Mouse (Mus musculus) liver (tissue): Measurements from ENCODE around the gene Chka.

Experiments used
- DNase-seq: peaks from one replicate; pipeline ENCODE4 v3.0.0-alpha.2; 2020; ENCODE audit warnings: mixed read lengths

Chka gene

DNA sequence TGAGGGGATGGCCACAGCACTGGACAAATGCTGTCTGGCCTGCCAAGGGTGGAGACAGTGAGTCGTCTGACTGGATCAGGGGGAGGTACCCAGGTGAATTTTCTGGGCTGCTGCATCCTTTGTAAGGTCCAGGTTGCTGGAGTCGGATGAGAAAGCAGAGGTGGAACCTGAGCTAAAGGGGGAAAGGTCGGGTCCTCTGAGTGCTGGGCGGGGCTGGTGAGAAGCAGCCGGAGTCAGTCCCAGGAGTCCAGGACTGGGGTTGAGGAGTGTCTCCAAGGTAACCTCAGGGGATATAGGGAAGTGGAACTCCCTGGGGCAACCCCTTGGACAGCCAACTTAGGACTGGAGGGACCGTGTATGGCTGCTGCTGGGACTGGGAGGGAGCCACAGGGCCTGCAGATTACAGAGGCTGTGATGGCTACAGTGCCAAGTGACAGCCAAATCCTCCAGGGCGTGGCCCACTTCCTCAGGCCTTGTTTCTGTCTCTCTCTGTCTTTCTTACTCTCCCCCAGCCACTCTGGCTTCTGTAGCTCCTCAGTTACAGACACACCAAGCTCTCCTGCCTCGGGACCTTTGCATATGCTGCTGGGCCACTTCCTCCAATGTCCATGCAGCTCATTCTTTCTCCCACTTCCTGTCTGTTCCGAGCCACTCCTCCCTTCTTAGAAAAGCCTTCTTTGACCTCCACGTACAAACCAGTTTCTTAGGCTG, 71.2 kb downstream of the Chka start:
- no peak for DNase-seq

DNA sequence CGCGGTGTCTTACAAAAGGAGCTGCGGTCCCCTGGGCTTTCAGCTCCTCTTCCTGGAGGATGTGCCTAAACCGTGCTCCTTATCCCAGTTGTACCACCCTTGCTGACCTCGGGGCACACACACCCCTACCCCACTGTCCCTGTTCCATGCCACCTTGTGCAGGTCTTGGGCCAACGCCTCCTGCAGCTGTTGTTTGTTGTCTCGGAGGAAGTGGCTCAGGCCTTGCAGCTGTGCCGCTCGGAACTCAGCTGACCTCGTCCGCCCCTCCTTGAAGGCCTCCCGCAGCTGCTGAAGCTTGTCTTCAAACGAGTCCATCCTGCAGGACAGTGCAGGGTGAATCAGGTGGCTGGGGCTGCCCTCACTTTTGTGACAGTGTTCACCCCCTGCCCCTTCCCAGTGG, 72.0 kb downstream of the Chka start:
- DNase-seq, result no peak

DNA sequence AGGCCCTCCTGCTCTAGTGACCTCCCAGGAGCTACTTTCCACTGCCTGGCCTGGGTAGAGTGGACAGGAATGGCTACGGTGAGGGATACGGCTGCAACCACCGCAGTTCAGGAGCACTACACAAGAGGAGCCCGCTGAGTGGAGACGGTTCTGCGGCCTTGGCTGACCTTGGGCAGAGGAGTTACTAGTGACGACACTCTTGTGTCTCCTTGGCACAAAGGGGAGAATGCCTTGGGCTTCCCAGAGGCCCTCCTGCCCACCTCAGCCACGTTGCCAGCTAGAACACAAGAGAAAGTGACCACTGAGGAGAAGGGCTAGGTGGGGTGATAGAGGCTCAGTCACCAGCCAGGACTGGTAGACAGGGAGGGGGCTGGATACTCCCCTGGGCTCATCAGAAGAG, 72.6 kb downstream of the Chka start:
- no peak for DNase-seq

DNA sequence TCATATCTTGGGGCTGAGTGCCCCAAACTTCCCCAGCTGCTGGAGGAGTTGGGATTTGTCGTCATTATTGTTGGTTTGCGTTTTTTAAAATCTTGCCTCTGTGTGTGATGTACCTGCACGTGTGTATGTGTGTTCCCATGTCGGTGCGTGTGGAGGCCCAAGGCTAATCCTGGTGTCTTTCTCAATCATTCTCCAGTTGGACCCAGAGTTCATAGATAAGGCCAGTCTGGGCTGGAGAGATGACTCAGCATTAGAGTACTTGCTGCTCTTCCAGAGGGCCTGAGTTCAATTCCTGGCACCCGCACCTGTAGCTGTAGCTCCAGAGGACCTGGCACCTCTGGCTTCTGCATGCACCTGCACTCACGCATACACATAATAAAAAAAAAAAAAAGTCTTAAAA, 73.3 kb downstream of the Chka start:
- DNase-seq, result no peak

DNA sequence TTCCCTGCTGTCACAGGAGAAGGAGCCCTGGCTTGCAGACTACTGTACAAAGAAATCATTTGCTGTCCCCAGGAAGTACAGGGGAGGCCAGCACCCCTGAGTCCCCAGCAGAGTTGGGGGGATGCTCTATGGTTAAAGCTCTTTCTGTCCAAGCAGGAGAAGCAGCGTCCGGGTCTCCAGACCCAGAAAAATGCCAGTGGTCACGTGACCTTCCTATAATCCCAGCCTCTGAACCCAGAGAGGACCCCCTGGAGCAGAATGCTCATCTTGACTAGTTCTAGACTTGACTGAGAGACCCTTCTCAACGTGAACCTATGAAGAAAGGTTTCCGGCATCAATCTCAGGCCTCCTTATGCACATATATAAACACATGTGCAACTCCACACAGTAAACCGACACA, 74.3 kb downstream of the Chka start:
- DNase-seq, result no peak

DNA sequence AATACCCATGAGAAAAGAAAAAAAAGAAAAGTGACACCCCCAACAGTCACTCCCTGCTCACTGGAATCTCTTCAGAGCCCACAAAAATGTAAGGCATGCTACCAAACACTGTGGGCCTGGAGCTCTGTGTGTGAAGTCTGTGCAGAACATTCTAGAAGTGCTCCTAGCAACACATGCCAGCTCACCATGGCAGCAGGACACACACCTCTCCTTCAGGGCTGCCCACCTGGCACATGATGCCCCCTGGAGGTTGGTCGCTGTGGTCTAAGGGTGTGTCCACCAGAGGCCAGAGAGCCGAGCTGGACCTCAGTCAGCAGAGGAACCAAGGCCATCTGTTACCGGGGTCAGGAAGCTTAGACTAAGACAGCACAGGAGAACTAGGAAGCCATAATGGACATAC, 74.7 kb downstream of the Chka start:
- no peak for DNase-seq

DNA sequence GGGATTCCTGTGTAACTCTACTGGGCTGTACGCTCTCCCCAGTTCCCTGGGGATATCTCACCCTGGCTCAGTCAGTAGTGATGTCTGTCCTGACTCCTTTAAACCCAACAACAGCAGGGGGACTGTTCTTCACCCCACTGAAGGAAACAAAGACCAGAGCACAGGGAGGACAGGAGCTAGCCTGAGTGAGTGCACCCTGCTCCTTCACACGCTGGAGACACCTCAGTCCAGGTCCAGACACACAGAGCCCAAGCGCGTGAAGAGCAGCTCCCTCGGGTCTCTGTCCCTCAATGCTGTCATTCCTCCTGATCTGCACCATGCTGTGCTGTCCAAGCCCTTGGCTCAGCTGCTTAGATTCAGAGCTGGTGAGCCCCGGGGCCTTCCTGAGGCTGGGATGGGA, 75.1 kb downstream of the Chka start:
- no peak for DNase-seq

DNA sequence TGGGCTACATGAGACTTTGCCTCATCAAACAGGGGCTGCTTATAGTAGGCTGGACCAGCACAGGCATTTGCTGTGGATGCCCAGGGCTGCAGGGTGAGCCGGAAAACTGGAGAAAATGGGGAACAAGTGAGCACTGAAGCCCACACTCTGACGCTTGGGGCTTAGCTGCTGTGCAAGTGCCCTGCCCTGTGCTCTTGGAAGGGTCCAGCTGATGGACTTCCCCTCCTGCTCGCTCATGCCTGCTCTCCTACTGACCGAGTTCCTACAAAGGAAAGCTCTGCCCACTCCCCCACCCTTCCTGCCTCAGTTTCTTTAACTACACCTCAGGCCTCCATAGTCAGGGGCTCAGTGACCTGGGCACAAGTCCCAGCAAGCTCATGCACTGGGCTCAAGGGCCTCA, 76.4 kb downstream of the Chka start:
- DNase-seq, result no peak

DNA sequence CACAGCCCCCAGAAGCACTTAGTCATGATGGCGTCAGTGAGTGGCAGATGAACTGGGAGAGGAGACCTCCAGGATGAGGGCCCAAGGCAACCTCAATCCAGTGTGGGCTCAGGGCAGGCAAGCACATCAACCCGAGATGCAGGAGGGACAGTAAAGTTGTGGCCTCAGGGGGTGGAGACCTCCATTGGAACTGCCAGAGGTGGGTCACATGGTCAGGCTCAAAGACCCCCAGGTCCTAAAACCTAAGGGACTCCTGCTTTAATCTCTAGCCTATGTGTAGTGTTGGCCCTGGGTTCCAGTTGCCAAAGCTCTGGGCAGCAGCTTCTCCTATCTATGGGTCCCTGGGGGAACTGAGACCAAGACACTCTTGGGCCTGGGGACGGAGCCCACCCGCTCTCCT, 77.2 kb downstream of the Chka start:
- no peak for DNase-seq

DNA sequence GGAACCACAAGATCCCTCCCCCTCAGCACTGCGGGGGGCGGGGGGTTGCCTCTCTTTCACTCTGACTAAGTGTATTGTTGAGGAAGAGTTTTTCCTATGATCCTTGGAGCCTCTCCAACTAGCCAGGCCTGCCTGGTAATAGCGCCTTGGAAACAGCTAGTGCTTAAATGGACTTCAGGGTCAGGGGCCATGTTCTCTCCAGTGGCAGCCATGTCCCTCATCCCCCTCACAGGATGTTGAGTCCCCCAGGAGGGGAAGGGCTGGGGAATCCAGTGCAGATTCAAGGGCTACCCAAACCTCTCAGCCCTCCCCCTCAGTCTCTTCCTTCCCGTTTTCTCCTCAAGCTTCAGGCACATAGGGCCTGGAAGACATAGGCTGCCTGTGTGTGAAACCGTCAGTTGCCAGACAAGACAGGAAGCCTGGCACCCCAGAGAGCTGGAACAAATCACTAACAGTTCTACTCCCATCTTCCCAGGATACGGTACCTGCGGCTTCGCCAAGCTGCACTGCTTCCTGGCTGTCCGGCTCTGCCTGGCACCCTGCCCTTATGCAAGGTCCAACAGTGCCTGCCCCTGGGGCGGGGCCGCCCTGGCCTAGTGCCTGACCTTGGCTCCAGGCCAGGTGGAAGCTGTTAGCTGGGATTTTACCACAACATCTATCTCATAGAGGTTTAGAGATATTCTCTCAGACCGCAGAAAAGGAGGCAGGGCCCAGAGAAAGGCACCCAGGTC, 77.8 kb downstream of the Chka start, which contains the start of gene Aldh3b1:
TSS of gene Aldh3b1 (minus strand) at position 598 of the 731 bp plus-strand sequence.
- peak; percentile 70 for DNase-seq

DNA sequence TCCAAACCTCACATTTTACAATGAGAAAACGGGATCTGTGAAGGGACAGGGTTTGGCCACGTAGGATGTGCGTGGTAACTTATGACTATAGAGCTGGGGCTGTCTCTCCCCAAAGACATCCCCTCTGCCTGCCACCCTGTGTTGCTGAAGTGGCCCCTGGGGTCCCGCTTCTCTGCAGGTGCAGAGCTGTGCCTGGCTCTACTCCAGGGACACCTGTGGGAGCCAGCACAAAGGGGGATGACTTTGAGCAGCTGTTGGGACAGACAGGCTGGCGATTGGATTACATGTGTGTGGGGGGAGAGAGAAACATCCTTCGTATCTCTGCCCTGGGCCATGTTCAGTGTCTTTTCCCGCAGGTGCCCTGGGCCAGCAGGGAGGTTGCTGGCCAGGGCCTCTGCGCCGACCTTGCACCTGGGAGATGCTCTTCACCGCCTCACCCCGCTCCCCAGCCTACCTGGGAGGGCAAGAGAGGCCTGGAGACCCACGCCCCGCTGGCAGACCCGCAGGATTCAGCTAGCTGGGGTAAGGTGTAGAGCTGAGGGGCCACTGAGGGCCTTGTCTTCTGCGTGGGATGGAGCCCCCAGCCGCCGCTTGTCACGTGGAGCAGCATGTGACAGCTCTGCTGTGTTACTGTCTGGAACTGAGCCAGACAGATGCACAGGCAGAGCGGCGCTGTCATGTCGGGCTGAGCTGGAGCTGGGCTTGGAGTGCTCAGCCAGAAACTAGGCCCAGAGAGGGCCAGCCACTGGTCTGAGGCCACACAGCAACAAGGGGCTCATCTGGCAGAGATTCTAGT, 78.9 kb downstream of the Chka start:
- no peak for DNase-seq

DNA sequence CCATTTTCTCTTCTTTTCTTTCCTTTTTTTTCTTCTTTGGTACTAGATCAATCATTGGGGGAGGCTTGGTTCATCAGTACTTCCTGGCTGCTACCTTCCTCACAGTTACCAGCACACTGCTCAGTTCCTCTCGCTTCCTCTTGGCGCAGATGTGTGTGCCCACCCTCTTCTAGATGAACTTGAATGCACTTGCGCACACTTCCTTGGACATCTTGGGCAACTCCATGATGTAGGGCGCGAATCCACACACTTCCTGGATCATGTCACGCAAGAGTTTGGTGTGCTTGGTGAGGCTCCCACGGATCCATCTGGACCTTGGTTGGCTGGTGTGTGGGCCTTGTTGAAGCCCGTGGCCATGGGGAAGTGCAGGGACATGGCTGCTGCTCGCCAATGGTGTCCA, 80.1 kb downstream of the Chka start:
- no peak for DNase-seq

DNA sequence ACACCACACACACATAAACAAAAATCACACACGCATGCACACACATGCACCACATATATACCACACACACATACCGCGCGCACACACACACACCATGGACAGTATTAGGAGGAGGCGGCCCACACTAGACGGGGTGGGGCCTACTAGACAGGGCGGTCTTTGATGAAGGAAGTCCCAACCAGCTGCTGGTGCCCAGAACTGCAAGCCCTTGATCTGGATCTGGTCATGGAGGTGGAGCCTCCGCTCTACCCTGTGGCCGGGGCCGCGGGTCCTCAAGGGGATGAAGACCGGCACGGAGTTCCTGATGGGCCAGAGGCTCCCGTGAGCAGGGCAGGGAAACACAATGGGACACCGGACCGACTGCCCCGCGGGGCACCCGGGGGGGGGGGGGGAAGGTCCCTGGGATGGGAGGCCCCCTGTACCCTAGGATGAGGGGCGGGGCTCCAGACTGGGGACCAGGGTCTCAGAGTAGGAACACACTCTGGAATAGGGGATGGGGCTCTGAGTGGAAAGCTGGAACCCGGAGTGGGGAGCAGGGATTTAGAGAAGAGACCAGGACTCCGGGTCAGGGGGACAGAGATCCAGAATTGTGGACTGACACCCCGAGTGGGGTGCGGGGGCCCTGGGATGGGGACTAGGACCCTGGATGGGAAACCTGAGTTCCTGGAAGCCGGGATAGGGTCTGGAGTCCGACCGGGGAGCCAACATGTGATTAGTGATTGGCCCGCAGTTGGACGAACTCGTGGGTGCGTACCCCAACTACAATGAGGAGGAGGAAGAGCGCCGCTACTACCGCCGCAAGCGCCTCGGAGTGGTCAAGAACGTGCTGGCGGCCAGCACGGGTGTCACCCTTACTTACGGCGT, 83.7 kb downstream of the Chka start, which contains the start of gene Unc93b1:
TSS of gene Unc93b1 (plus strand) at position 155 of the 864 bp plus-strand sequence.
- peak; percentile 63 for DNase-seq

DNA sequence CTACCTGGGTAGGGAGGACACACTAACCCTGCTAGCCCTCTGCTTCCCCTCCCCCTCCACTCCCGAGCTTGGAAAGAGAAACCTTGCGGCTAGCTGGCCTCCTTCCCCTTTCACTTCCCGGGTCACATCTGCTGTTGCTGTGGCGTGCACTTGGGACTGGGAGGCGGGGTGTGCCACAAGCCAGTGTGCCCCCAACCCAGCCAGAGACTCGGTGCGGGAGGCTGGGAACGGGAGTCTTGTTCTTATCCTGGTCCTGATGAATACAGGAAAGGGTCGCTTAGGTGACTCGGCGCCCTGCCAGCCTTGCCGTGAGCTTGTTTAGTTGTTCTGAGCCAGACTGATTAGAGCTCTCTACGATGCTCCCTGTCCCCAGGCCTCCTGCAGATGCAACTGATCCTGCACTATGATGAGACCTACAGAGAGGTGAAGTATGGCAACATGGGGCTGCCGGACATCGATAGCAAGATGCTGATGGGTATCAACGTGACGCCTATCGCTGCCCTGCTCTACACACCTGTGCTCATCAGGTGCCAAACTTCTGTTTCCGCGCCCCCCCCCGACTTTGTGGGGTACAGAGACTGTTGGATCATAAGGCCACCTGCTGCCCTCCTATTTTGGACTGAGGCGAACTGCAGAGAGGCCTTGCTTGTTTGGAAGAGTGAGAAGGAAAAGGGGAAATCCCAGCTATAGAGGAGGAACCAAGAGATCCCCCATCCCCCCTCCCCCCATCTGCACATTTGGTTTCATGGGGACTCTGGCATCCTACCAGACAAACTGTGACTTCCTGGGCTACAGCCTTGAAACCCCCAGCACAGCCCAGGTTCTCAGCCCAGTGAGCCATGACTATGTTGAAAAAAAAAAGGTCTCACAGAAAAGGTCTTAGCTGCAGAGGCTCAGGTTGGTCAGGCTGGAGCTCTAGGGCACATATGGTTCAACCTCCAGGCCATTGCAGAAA, 84.6 kb downstream of the Chka start:
- DNase-seq, result peak; percentile 53

DNA sequence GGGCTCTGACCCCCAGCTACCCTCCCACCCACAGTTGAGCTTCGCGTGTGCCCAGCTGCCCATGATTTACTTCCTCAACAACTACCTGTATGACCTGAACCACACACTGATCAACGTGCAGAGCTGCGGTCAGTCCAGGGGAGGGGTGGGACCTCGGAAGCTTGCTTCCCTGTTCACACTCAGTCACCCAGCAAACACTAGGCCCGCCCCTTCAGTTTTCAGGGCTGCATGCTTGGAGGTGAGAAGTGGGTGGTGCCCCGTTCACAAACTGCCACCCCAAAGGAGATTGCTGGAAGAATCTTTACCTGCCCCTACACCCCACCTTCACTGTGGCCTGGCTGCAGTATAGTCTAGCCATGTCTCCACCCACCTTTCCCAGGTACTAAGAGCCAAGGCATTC, 90.7 kb downstream of the Chka start:
- DNase-seq, result no peak

DNA sequence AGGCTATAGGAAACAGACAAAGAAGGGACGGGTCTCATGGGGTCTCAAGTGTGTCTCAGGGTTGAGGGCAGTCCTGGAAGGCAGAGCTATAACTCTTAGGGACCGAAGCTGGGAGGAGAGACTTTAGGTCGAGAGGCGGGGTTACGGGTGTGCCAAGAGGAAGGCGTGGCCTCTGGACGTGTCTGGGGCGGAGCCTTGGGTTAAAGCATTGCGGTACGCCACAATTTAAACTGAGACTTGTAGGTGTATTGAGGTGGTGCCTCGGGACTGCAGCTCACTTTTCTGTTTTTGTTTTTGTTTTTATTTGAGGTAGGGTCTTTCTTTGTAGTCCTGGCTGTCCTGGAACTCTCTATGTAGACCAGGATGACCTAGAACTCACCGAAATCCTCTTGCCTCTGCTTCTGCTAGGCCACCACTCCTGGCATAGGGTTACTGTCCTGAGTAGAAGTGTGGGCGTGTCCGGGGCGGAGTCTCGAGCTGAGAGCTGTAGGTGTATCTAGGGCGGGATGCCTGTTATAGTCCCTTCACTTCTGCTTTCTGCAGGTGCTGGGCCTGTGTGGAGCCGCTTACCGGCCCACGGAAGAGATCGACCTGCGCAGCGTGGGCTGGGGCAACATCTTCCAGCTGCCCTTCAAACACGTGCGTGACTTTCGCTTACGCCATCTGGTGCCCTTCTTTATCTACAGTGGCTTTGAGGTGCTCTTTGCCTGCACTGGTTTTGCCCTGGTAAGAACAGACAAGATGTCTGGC, 91.6 kb downstream of the Chka start:
- peak; percentile 86 for DNase-seq
